Mouse (Mus musculus) heart, embryonic 15.5 days (tissue): ENCODE measurements at regions not wholly inside any gene's neighbourhood (a gene's known extent, or its start where the extent isn't known, plus 50 kb on each side); places are given as distances from the start of the nearest gene placed in this dataset.
"Not testable (repeated sequence)": the region's sequence is repeated elsewhere in the genome, so short reads cannot be mapped to it uniquely, and the experiment has no call there.

Source experiments
- ATAC-seq: fragments of 200-750 bp; cut with Nextera tagmentation; replicated peaks from 2 replicates; pipeline ENCODE4 v1.8.0; 2017; ENCODE audit warnings: low read depth, moderate TSS enrichment; ENCODE audit not compliant: insufficient number of reproducible peaks, insufficient read depth, low FRiP score
- H3K27ac ChIP-seq: fragments of 300-500 bp; sonication (generic); 2 replicates; pipeline ENCODE4 v1.5.1; 2015; ENCODE audit warnings: mild to moderate bottlenecking, inconsistent platforms
- H3K27me3 ChIP-seq: fragments of 300-500 bp; sonication (generic); 2 replicates; pipeline ENCODE4 v1.6.1; 2015; ENCODE audit warnings: inconsistent platforms
- H3K36me3 ChIP-seq: fragments of 300-500 bp; sonication (generic); 2 replicates; pipeline ENCODE4 v1.6.1; 2015; ENCODE audit warnings: mild to moderate bottlenecking, inconsistent platforms
- H3K4me1 ChIP-seq: fragments of 300-500 bp; sonication (generic); replicated peaks from 2 replicates; pipeline ENCODE4 v1.6.1; 2015; ENCODE audit warnings: inconsistent platforms
- H3K4me2 ChIP-seq: fragments of 300-500 bp; sonication (generic); 2 replicates; pipeline ENCODE4 v1.6.1; 2015; ENCODE audit warnings: inconsistent platforms, mild to moderate bottlenecking, moderate library complexity
- H3K4me3 ChIP-seq: fragments of 300-500 bp; sonication (generic); 2 replicates; pipeline ENCODE4 v1.5.1; 2015; ENCODE audit warnings: mild to moderate bottlenecking, inconsistent platforms
- H3K9ac ChIP-seq: fragments of 300-500 bp; sonication (generic); 2 replicates; pipeline ENCODE4 v1.6.1; 2015; ENCODE audit warnings: mild to moderate bottlenecking, inconsistent platforms
- H3K9me3 ChIP-seq: fragments of 300-500 bp; sonication (generic); replicated peaks from 2 replicates; pipeline ENCODE4 v1.6.1; 2016; ENCODE audit warnings: inconsistent platforms
- WGBS: fragments of 180-500 bp; shearing (Covaris S2); methylation state at CpG from one replicate; pipeline ENCODE4 v1.1.7; 2015; ENCODE audit warnings: mixed read lengths; 5-methylcytosine and 5-hydroxymethylcytosine counted together

DNA sequence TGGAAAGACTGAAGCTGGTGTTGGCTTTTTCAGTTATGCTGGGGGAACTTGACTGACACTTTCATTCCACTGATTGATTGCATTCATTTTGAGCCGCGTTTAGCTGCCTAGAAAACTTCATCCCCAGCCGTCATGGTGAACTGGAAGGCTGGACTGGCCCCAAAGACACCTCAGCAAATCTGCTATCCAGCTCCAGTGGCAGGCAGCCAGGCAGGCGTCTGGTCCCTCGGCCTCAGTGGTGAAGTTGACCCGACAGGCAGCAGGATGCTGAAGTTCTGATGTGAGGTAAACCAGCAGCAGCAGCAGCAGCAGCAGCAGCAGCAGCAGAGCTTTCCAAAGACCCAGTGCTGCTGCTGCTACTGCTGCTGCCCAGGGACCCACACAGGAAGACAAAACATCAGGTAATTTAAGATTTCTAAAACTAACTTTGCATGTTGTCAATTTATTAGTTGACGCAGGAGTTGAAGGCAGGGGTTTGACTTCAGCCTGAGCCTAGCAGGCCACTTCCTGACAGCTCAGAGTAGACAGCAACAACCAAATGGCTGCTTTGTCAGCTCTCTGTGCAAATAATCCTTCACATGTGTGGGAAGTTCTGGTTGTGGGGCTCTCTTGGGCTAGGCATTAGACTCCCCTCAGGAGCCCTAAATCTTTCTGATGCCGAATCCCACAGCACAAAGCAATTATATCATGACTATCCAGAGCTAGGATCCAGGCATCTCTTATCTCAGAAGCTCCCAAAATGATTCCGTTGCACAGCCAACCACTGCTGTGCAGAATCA lies 200.4 kb upstream of the Nhs start:
- Histone ChIP-seq H3K4me2 (no peak overlapping the region), H3K27me3 (no peaks in the 10 kb centered on the region; the same call in 1 of the 2 replicates), H3K9me3 (no peaks in the 10 kb centered on the region), H3K9ac (no peak overlapping the region), H3K36me3 (no peaks in the 10 kb centered on the region), H3K4me1 (no peaks in the 10 kb centered on the region; the same call in 1 of the 2 replicates), H3K4me3 (no peak overlapping the region), H3K27ac (0 out of 2 replicates have a peak overlapping the region, but pooled peaks have one; percentile 12)
- ATAC-seq, result 0 out of 2 replicates have a peak, but pooled peaks have one; percentile 35
- 38% methylated on average over 9 of the region's 9 CpGs for WGBS

GRCm38 (mm10) chrX:162348341-162348740 lies 188.8 kb upstream of the Nhs start:
- ATAC-seq, result no peak
- no peak overlapping the region for H3K4me3 ChIP-seq
- no peaks in the 10 kb centered on the region for H3K36me3 ChIP-seq
- no peaks in the 10 kb centered on the region for H3K9me3 ChIP-seq
- H3K27ac ChIP-seq, result no peak overlapping the region; the same call in 1 of the 2 replicates
- H3K4me2 ChIP-seq, result no peak overlapping the region
- no peaks in the 10 kb centered on the region for H3K27me3 ChIP-seq
- H3K4me1 ChIP-seq, result peaks cover 5% of the 10 kb centered on the region; the same call in 1 of the 2 replicates
- 48% methylated on average over 4 of the region's 4 CpGs for WGBS
- no peak overlapping the region for H3K9ac ChIP-seq

DNA sequence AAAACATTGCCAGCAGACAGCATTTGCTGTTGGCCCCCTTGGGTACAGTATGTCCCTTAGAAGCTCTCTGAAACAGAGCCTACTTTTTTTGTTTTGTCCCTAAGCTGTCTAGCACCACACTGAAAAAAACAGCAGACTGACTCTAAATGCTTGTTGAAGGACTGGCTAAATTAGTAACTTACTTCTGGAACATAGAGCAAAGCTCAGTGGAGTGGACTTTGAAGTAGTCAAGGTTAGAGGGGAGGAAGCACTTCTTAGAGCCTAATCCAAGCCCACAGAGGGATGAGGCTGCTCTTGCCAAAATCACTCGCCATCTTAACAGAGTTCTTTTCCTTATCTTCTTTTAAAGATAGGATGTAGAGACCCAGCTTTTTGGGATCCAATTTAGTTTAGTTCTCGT lies 188.4 kb upstream of the Nhs start:
- ATAC-seq, result no peak
- H3K27ac ChIP-seq, result no peak overlapping the region; the same call in 1 of the 2 replicates

DNA sequence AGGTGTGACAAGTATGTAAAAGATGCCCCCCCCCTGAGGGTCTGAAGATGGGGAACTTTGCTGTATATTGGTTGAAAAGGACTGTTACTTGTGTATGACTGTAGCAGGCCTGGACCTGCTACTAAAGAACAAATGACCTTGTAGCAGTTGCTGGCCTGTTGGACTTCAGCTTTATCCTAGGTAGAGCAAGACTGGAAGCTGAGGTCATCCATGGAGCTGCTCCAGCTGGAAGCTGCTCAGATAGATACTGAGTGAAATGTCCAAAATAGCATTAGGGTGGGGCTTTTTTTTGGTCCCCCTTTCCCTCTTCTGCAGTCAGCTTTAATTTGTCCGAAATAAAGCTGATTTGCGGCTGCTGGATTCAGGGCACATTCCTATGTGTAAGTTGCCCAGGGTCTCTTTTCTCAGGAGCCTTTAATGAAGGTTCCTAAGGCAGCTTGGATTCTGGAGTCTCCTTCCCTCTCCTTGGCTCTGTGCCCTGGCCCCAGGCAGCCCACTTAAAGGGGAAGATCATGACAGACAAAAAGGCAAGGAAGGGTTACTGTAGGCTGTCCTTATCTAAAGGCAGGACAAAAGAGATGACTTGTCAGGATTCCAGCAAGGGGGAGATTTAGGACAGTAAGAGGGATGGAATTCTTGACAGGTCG lies 186.1 kb upstream of the Nhs start:
- H3K27ac ChIP-seq, result peak overlapping the region; percentile 74
- no peak overlapping the region for H3K4me3 ChIP-seq
- H3K4me2 ChIP-seq, result peak overlapping the region; percentile 30
- ATAC-seq, result peak; percentile 84
- WGBS, result 30% methylated on average over 3 of the region's 3 CpGs
- peaks cover 5% of the 10 kb centered on the region; the same call in 1 of the 2 replicates for H3K4me1 ChIP-seq
- no peaks in the 10 kb centered on the region for H3K9me3 ChIP-seq
- no peaks in the 10 kb centered on the region for H3K36me3 ChIP-seq
- no peaks in the 10 kb centered on the region for H3K27me3 ChIP-seq
- H3K9ac ChIP-seq, result no peak overlapping the region

More for the DNA sequence above, 188.4 kb upstream of the Nhs start:
- no peak overlapping the region for H3K9ac ChIP-seq
- H3K4me2 ChIP-seq, result no peak overlapping the region
- H3K4me1 ChIP-seq, result peaks cover 5% of the 10 kb centered on the region; the same call in 1 of the 2 replicates
- H3K27me3 ChIP-seq, result no peaks in the 10 kb centered on the region
- WGBS, result 32% methylated on average over 2 of the region's 2 CpGs
- H3K4me3 ChIP-seq, result no peak overlapping the region
- H3K9me3 ChIP-seq, result no peaks in the 10 kb centered on the region
- H3K36me3 ChIP-seq, result no peaks in the 10 kb centered on the region

GRCm38 (mm10) chrX:162332121-162332520 lies 172.6 kb upstream of the Nhs start:
- Histone ChIP-seq H3K36me3 (no peaks in the 10 kb centered on the region), H3K4me3 (no peak overlapping the region), H3K4me2 (no peak overlapping the region), H3K9ac (no peak overlapping the region), H3K9me3 (no peaks in the 10 kb centered on the region), H3K4me1 (no peaks in the 10 kb centered on the region), H3K27ac (no peak overlapping the region), H3K27me3 (no peaks in the 10 kb centered on the region)
- no peak for ATAC-seq
- 72% methylated on average over 5 of the region's 5 CpGs for WGBS

DNA sequence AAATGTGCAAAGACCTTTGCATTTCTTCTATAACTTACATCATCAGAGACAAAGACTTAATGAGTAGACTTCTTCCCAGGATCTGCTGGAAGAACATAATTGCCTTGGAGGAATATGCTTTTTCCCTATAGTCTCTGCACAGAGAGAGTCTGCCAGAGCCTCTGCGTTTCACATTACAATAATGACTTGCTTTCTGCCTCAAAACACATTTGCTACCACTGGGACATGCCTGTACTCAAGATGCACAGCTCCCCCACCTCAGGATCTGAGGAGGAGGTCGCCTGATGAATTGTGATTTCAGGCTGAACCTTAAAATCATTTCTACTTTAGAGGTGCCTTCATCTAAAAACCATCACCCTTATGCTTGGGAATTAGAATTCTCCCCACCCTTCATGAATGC lies 148.1 kb upstream of the Nhs start:
- no peak overlapping the region for H3K4me2 ChIP-seq
- H3K27me3 ChIP-seq, result no peaks in the 10 kb centered on the region
- WGBS, result 59% methylated on average over 2 of the region's 2 CpGs
- H3K9ac ChIP-seq, result no peak overlapping the region
- H3K36me3 ChIP-seq, result no peaks in the 10 kb centered on the region
- no peak overlapping the region for H3K4me3 ChIP-seq
- ATAC-seq, result no peak
- no peaks in the 10 kb centered on the region for H3K9me3 ChIP-seq
- no peak overlapping the region for H3K27ac ChIP-seq
- H3K4me1 ChIP-seq, result no peaks in the 10 kb centered on the region

GRCm38 (mm10) chrX:162304145-162304544 lies 144.6 kb upstream of the Nhs start:
- Histone ChIP-seq H3K9ac (no peak overlapping the region), H3K4me3 (no peak overlapping the region), H3K4me1 (no peaks in the 10 kb centered on the region), H3K9me3 (no peaks in the 10 kb centered on the region), H3K36me3 (no peaks in the 10 kb centered on the region), H3K27me3 (no peaks in the 10 kb centered on the region), H3K4me2 (no peak overlapping the region), H3K27ac (no peak overlapping the region)
- ATAC-seq, result no peak

DNA sequence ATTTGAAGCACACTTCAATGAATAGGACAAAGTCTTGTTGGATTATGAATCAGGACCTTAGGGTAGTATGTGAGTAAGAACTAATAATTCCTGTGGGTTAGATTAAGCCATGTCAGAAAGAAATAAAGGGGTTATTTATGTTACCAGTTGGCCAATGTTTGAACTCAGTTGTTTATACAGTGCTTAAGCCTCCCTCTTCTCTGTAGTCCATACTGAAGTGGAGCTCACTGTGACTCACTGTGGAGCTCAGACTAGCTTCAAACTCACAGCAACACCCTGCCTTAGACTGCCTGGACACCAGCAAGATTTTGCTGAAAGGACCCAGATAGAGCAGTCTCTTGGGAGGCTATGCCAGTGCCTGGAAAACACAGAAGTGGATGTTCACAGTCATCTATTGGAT lies 143.3 kb upstream of the Nhs start:
- H3K4me2 ChIP-seq, result no peak overlapping the region
- H3K36me3 ChIP-seq, result no peaks in the 10 kb centered on the region
- H3K4me1 ChIP-seq, result no peaks in the 10 kb centered on the region
- H3K27ac ChIP-seq, result no peak overlapping the region
- no peak overlapping the region for H3K9ac ChIP-seq
- H3K27me3 ChIP-seq, result no peaks in the 10 kb centered on the region
- H3K4me3 ChIP-seq, result no peak overlapping the region
- no peaks in the 10 kb centered on the region for H3K9me3 ChIP-seq
- no peak for ATAC-seq

DNA sequence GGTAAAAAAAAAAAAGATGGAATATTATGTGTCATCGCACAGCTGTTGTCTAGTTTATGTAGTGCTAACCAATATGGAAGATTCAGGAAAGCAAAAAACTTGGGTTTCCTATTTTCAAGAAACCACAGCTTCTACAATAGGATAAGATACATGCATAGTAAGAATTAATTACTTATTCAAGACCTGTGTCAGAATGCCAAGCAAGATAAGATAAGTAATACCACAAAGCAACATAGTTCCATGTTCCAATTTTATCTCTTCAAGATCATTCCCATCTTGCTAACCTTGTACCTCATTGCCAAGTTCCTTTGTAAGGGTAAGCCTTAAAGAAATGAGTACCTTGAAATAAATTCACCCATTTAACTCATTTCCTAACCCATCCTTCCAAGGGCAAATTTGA lies 131.7 kb upstream of the Nhs start:
- ATAC-seq, result no peak
- H3K4me1 ChIP-seq, result no peaks in the 10 kb centered on the region
- H3K27me3 ChIP-seq, result no peaks in the 10 kb centered on the region
- H3K4me3 ChIP-seq, result no peak overlapping the region
- H3K36me3 ChIP-seq, result no peaks in the 10 kb centered on the region
- WGBS, result 86% methylated on average over 1 of the region's 1 CpGs
- no peaks in the 10 kb centered on the region for H3K9me3 ChIP-seq
- H3K27ac ChIP-seq, result no peak overlapping the region
- H3K4me2 ChIP-seq, result no peak overlapping the region
- H3K9ac ChIP-seq, result no peak overlapping the region

DNA sequence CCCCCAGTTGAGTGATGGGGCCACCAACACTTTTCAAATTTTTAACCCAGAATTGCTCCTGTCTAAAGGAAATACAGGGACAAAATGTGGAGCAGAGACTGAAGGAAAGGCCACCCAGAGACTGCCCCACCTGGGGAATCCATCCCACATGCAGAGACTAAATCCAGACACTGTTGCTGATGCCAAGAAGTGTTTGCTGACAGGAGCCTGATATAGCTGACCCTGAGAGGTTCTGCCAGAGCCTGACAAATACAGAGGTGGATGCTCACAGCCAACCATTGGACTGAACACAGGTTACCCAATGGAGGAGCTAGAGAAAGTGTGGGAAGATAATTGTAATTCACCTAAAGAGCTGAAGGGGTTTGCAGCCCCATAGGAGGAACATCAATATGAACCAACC lies 126.6 kb upstream of the Nhs start:
- ATAC-seq, H3K9me3 ChIP-seq, H3K9ac ChIP-seq, H3K4me3 ChIP-seq, H3K27me3 ChIP-seq, H3K4me2 ChIP-seq, H3K36me3 ChIP-seq, H3K27ac ChIP-seq, H3K4me1 ChIP-seq: not testable (repeated sequence)

GRCm38 (mm10) chrX:162284252-162284651 lies 124.7 kb upstream of the Nhs start:
- H3K9me3 ChIP-seq, result no peaks in the 10 kb centered on the region
- no peaks in the 10 kb centered on the region for H3K4me1 ChIP-seq
- no peak overlapping the region for H3K9ac ChIP-seq
- no peaks in the 10 kb centered on the region for H3K36me3 ChIP-seq
- no peak overlapping the region for H3K27ac ChIP-seq
- H3K4me2 ChIP-seq, result no peak overlapping the region
- 22% methylated on average over 3 of the region's 3 CpGs for WGBS
- peak; percentile 66 for ATAC-seq
- no peak overlapping the region for H3K4me3 ChIP-seq
- no peaks in the 10 kb centered on the region for H3K27me3 ChIP-seq

GRCm38 (mm10) chrX:162282690-162283089 lies 123.2 kb upstream of the Nhs start:
- no peak overlapping the region for H3K27ac ChIP-seq
- no peak overlapping the region for H3K9ac ChIP-seq
- H3K27me3 ChIP-seq, result no peaks in the 10 kb centered on the region
- WGBS, result 93% methylated on average over 3 of the region's 3 CpGs
- no peaks in the 10 kb centered on the region for H3K9me3 ChIP-seq
- no peak overlapping the region for H3K4me3 ChIP-seq
- no peaks in the 10 kb centered on the region for H3K4me1 ChIP-seq
- H3K4me2 ChIP-seq, result no peak overlapping the region
- no peak for ATAC-seq
- H3K36me3 ChIP-seq, result no peaks in the 10 kb centered on the region
